Mouse (Mus musculus) C2C12 (cell line): ENCODE results near the gene Lima1.

Experiments used
- CEBPB ChIP-seq: IDR thresholded peaks from one replicate; pipeline ENCODE4 v1.6.1; 2011; ENCODE audit warnings: low read depth, mild to moderate bottlenecking, control low read depth, moderate library complexity
- CTCF ChIP-seq: IDR thresholded peaks from one replicate; pipeline ENCODE4 v1.5.1; 2011; ENCODE audit not compliant: control insufficient read depth, insufficient read depth, insufficient read length
- FOSL1 ChIP-seq: IDR thresholded peaks from one replicate; pipeline ENCODE4 v1.8.0; 2011; ENCODE audit warnings: mild to moderate bottlenecking, low read length; ENCODE audit not compliant: poor library complexity, insufficient read depth, severe bottlenecking
- MAX ChIP-seq: IDR thresholded peaks from one replicate; pipeline ENCODE4 v1.6.1; 2011; ENCODE audit warnings: mild to moderate bottlenecking, control low read depth
- MYOD1 ChIP-seq: IDR thresholded peaks from one replicate; pipeline ENCODE4 v1.6.1; 2011; ENCODE audit warnings: low read depth; ENCODE audit not compliant: control insufficient read depth, insufficient read length
- MYOG ChIP-seq: IDR thresholded peaks from one replicate; pipeline ENCODE4 v1.6.1; 2011; ENCODE audit not compliant: control insufficient read depth, insufficient read length; ENCODE audit errors: extremely low read depth
- USF1 ChIP-seq: IDR thresholded peaks from one replicate; pipeline ENCODE4 v1.6.1; 2011; ENCODE audit warnings: low read depth, mild to moderate bottlenecking, control low read depth, moderate library complexity

DNA sequence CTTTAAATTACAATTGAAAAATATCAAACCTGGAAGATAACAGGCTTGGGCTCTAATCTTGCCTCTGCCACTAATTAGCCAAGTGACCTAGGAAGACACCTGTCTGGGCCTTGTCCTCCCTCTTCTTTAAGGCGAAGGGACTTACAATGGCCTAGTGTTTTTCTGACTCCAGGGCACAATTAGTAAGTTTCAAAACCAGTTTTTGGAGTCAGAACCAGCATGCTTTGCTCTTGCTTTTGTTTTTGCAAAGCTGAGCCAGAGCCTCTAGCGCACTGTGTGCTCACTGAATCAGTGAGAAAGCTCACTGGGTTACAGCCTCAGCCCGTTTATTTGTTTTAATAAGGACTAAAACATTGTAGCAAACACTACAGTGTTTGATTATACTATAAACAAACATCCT lies 20.1 kb downstream of the Lima1 start:
- TF ChIP-seq CTCF (no peak), USF1 (no peak), FOSL1 (no peak), MYOG (no peak), CEBPB (no peak), MAX (no peak), MYOD1 (no peak)
